Mouse (Mus musculus) adrenal gland, adult 2 months (tissue): ENCODE measurements around the gene Hist2h2ab. TPM values are rescaled to one million over a fixed set of nuclear protein-coding genes. Genes with fewer than 3 reads are reported as not detected.

Experiments used
- DNase-seq: peaks from one replicate; pipeline ENCODE4 v3.0.0; 2021
- microRNA-seq, 2 experiments: library from miRNA; unstranded; fragments of <30 nt; microRNA quantifications; one replicate each; pipeline ENCODE4 v1.2.0; 2021
- polyA plus RNA-seq: library from polyadenylated mRNA; depleted of rRNA; stranded (reverse); fragments of >200 nt; gene quantifications from 2 replicates; pipeline ENCODE4 v1.2.3, GENCODE M21; 2012; rRNA removed
- total RNA-seq, 2 experiments: library from RNA; stranded (reverse); gene quantifications; 2 replicates each; pipeline ENCODE4 v1.2.3; 2021

Gene Hist2h2ab
- total and polyA plus RNA-seq, 3 experiments, result 3.1 to 8.3 (median 4.7) TPM

- peak; percentile 91 for DNase-seq
Measured at GRCm38 (mm10) chr3:96262216-96262875, 42.7 kb downstream of the Hist2h2ab start.

DNA sequence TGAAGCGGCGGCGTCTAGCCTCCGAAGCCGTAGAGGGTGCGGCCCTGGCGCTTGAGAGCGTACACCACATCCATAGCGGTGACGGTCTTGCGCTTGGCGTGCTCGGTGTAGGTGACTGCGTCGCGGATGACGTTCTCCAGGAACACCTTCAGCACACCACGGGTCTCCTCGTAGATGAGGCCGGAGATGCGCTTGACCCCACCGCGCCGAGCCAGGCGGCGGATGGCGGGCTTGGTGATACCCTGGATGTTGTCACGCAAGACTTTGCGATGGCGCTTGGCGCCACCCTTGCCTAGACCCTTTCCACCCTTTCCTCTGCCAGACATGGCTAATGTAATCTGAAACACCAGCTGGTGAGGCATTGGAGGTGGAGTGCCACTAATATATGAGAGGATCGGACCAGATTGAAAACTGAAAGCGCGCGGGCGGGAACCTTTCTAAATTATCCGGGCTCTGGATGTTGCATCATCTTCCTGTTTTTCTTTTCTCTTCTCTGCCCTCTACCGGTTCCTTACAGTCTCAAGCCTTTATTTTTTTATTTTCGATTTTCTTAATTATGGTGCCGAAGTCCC lies 43.4 kb downstream of the Hist2h2ab start, which contains the start of gene Hist2h4:
Gene Hist2h4 (minus strand): TSS at position 333 of the 572 bp plus-strand sequence.
- DNase-seq, result peak; percentile 94

GRCm38 (mm10) chr3:96263558-96264403 lies 44.1 kb downstream of the Hist2h2ab start:
- peak; percentile 76 for DNase-seq

DNA sequence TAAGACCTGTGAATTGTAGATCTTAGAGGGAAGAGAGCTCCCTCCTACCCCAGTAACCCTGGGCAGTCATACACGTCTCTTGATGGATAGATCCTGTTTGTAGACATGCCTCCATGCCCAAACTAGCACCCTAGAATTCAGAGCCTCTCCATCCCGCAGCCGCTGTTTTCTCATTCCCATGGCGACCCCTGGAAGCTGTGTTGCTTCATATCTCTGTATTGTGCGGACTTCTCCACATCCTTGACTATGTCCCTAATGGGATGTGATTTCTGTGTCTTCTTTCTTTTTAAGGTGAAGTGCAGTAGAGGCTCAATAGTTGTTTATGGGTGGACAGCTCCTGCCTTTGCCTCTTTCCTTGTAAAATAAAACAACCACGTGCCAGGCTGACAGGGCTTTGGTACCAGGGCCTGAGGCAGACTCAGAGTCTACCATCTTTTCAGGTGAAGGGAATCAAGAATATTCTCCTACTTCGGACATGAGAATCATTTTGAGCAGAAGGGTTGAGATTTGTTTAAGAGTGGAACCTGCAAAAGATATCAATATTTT lies 44.8 kb downstream of the Hist2h2ab start:
- no peak for DNase-seq

DNA sequence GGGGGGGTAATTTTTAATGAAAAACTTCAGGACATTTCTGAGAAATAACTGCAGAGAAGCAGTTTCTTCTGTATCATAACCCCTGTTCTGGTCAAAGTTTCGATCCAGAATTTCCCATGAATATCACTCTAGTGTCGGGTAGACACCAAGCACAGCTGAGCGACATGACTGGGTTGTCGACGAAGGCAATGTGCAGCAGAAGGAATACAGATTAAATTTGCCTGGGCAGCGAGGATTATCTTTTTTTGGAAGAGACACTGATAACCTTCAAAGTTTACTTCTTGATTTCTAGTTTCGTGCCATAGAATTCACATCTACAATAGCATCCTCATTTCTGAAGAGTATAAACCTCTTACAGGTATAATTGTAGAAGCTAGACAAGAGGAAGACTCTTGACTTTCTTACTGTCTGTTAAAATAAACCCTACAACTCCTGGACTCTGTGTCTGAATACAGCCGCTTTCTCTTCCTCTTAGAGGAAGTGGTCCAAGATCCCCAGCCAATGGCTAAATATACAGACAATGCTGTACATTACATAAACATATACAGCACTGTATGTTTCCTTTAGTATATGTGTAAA lies 46.6 kb downstream of the Hist2h2ab start:
- DNase-seq, result no peak

DNA sequence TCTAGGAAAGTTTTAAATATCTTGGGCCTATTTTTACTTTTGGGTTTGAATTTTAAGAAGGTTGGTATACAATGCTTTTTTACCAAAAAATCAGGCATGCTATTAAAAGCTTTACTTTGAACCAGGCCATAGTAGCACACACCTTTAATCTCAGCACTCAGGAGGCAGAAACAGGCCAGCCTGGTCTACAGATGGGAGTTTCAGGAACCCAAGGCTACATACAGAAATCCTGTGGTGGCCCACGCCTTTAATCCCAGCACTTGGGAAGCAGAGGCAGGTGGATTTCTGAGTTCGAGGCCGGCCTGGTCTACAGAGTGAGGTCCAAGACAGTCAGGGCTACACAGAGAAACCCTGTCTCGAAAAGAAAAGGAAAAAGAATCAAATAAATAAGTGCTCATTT lies 47.9 kb downstream of the Hist2h2ab start:
- no peak for DNase-seq

DNA sequence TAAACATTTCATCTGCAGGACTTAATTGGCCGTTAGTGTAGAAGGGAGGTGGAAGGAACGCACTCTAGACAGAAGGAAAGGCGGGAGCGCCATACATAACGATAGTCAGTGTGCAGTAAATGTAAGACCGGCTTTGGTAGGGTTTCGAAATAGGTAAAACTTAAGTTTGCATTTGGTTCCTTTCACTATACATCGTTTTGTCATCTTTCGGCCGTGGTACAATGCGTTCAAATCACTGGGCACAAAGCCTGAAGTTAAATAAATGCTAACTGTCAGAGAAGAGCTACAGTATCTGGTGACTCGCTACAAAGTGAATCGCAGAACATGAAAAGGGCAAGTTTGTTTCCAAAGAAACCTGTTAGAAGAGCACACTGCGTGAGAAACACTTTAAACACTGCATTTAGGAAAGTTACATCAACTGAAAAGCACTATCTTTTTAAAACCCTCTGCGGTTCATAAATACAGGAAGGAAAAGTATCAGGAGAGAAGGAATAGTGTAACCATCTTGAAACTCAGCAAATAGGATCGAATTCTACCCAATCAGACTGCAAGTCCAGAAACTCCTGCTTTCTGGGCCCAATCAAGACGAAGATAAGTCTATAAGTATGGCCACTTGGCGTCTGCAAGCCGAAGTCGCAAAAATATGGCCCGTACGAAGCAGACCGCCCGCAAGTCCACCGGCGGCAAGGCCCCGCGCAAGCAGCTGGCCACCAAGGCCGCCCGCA lies 48.5 kb downstream of the Hist2h2ab start, which contains the start of gene Hist2h3b:
Gene Hist2h3b (plus strand): TSS at position 604 of the 725 bp plus-strand sequence.
- DNase-seq, result peak; percentile 89

- peak; percentile 51 for DNase-seq
Measured at GRCm38 (mm10) chr3:96268776-96269378, 49.2 kb downstream of the Hist2h2ab start.

Small RNA genes lying within 50 kb of the gene (microRNA-seq; reads per million reads assigned to microRNA genes)
- 0 reads per million in 2 experiments for gene Gm44492
- gene Gm47311, result 0 reads per million in 2 experiments
- gene Gm47313, result 0 reads per million in 2 experiments

Other genes starting within 250 kb of the Hist2h2ab start
- 10 to 100 TPM; 12.9 to 24.7 TPM for gene Plekho1, start 223.9 kb upstream of the Hist2h2ab start, total RNA-seq
- 13.8 and 14.0 TPM in 2 replicates for gene Plekho1, start 223.9 kb upstream of the Hist2h2ab start, polyA plus RNA-seq
- gene Vps45, start 161.4 kb upstream of the Hist2h2ab start, total RNA-seq, result 10 to 100 TPM; 38.3 to 39.4 TPM
- gene Vps45, start 161.4 kb upstream of the Hist2h2ab start, polyA plus RNA-seq, result 2.6 and 3.0 TPM in 2 replicates
- gene Otud7b, start 115.3 kb upstream of the Hist2h2ab start, total RNA-seq, result 10 to 100 TPM; 25.0 to 38.2 TPM
- gene Otud7b, start 115.3 kb upstream of the Hist2h2ab start, polyA plus RNA-seq, result 16.3 and 19.7 TPM in 2 replicates
- gene Mtmr11, start 57.9 kb upstream of the Hist2h2ab start, total RNA-seq, result 10 to 100 TPM; 27.4 to 34.6 TPM
- gene Mtmr11, start 57.9 kb upstream of the Hist2h2ab start, polyA plus RNA-seq, result 15.0 and 20.5 TPM in 2 replicates
- 10 to 100 TPM; 49.4 to 55.2 TPM for gene Sf3b4, start 47.5 kb upstream of the Hist2h2ab start, total RNA-seq
- gene Sf3b4, start 47.5 kb upstream of the Hist2h2ab start, polyA plus RNA-seq, result 169 and 183 TPM in 2 replicates
- gene Sv2a, start 38.7 kb upstream of the Hist2h2ab start, total RNA-seq, result 10 to 100 TPM in 1 of 2 experiments, 1 to 10 TPM in 1; 5.7 to 14.1 TPM
- 3.3 and 3.6 TPM in 2 replicates for gene Sv2a, start 38.7 kb upstream of the Hist2h2ab start, polyA plus RNA-seq
- gene Bola1, start 156 bp upstream of the Hist2h2ab start, total RNA-seq, result 10 to 100 TPM; 29.6 to 38.9 TPM
- 95.5 and 96.5 TPM in 2 replicates for gene Bola1, start 156 bp upstream of the Hist2h2ab start, polyA plus RNA-seq
- gene Hist2h2ac, start 1.0 kb downstream of the Hist2h2ab start, total RNA-seq, result 10 to 100 TPM; 41.3 to 58.9 TPM
- gene Hist2h2ac, start 1.0 kb downstream of the Hist2h2ab start, polyA plus RNA-seq, result 5.1 TPM in 2 replicates
- 10 to 100 TPM; 15.6 to 23.5 TPM for gene Hist2h2be, start 1.3 kb downstream of the Hist2h2ab start, total RNA-seq
- gene Hist2h2be, start 1.3 kb downstream of the Hist2h2ab start, polyA plus RNA-seq, result 6.1 and 6.4 TPM in 2 replicates
- gene Hist2h3c2, start 19.3 kb downstream of the Hist2h2ab start, total RNA-seq, result 10 to 100 TPM; 21.8 to 28.5 TPM
- 59.6 and 80.3 TPM in 2 replicates for gene Hist2h3c2, start 19.3 kb downstream of the Hist2h2ab start, polyA plus RNA-seq
- gene Hist2h2aa2, start 20.4 kb downstream of the Hist2h2ab start, total RNA-seq, result 100 to 1,000 TPM; 493 to 563 TPM
- gene Hist2h2aa2, start 20.4 kb downstream of the Hist2h2ab start, polyA plus RNA-seq, result 686 and 751 TPM in 2 replicates
- 10 to 100 TPM in 1 of 2 experiments, not detected in 1; 21.4 TPM for gene Hist2h2aa1, start 25.6 kb downstream of the Hist2h2ab start, total RNA-seq
- 503 and 643 TPM in 2 replicates for gene Hist2h2aa1, start 25.6 kb downstream of the Hist2h2ab start, polyA plus RNA-seq
- gene Hist2h3c1, start 26.8 kb downstream of the Hist2h2ab start, total RNA-seq, result 1 to 10 TPM in 1 of 2 experiments, not detected in 1; 2.0 TPM
- not detected in 2 replicates for gene Hist2h3c1, start 26.8 kb downstream of the Hist2h2ab start, polyA plus RNA-seq
- gene Hist2h4, start 43.4 kb downstream of the Hist2h2ab start, total RNA-seq, result 10 to 100 TPM; 15.2 to 26.7 TPM
- 2.7 and 2.8 TPM in 2 replicates for gene Hist2h4, start 43.4 kb downstream of the Hist2h2ab start, polyA plus RNA-seq
- 10 to 100 TPM; 50.8 to 65.4 TPM for gene Hist2h3b, start 48.8 kb downstream of the Hist2h2ab start, total RNA-seq
- 30.9 and 38.0 TPM in 2 replicates for gene Hist2h3b, start 48.8 kb downstream of the Hist2h2ab start, polyA plus RNA-seq
- gene Hist2h2bb, start 49.9 kb downstream of the Hist2h2ab start, total RNA-seq, result 10 to 100 TPM; 61.7 to 85.5 TPM
- gene Hist2h2bb, start 49.9 kb downstream of the Hist2h2ab start, polyA plus RNA-seq, result 0.93 TPM in 1 of 2 replicates, not detected in the other
- gene Fcgr1, start 74.1 kb downstream of the Hist2h2ab start, total RNA-seq, result 1 to 10 TPM; 1.9 to 2.1 TPM
- 2.2 and 2.3 TPM in 2 replicates for gene Fcgr1, start 74.1 kb downstream of the Hist2h2ab start, polyA plus RNA-seq
- gene BC107364, start 232.4 kb downstream of the Hist2h2ab start, total RNA-seq, result not detected
- gene BC107364, start 232.4 kb downstream of the Hist2h2ab start, polyA plus RNA-seq, result not detected in 2 replicates